ENCODE assay signal across 23 mouse cellular contexts in genomic region chr6:49224923-49225727, GRCm38 (mm10). TPM values are rescaled to one million over a fixed set of nuclear protein-coding genes. Genes with fewer than 3 reads are reported as not detected.
DNase-seq lines count a peak whose midpoint lies in the region; ATAC-seq and TF ChIP-seq lines count a peak whose summit lies in the region.
"Had no signal": no experiment of that assay in that cellular context is flagged by ENCODE, and none has a peak within 500 bp of the region (broad histone marks: within the 10 kb centered on the region; RNA-seq: fewer than 3 reads in every experiment).

No protein-coding gene starts in this region.

- no peaks in the 10 kb centered on the region for H3K9me3 ChIP-seq in embryonic facial prominence, embryonic 14.5 days (ENCODE audit: control insufficient read depth, low read length)
- no peaks in the 10 kb centered on the region for H3K9me3 ChIP-seq in embryonic facial prominence, embryonic 10.5 days
- no peaks in the 10 kb centered on the region for H3K9me3 ChIP-seq in liver, embryonic 12.5 days (replicated peaks)
- no peaks in the 10 kb centered on the region for H3K9me3 ChIP-seq in liver, postnatal 0 days (ENCODE audit: low read length)
- no peaks in the 10 kb centered on the region for H3K9me3 ChIP-seq in liver, embryonic 16.5 days (replicated peaks; ENCODE audit: control insufficient read depth, low read length)
- no peaks in the 10 kb centered on the region for H3K9me3 ChIP-seq in forebrain, postnatal 0 days (ENCODE audit: low read length)
- H3K9me3 ChIP-seq: embryonic facial prominence, embryonic 15.5 days had no signal

- DNase-seq in embryonic facial prominence, embryonic 14.5 days (ENCODE audit: low spot score) = peak; percentile 31
- DNase-seq in embryonic facial prominence, embryonic 10.5 days (ENCODE audit: low spot score) = no peak
- DNase-seq in liver, postnatal 0 days = no peak
- no peak for DNase-seq in forebrain, postnatal 0 days
- DNase-seq: adrenal gland, postnatal 14 days; cerebellum, adult 2 months; cerebellum, postnatal 25 days; heart, postnatal 10 days; kidney, adult 2 months; kidney, postnatal 25 days; layer of hippocampus, postnatal 36 days; lung, postnatal 10 days; right cerebral cortex, postnatal 14 days; thymus, postnatal 25 days had no signal

- no peaks in the 10 kb centered on the region for H3K79me2 ChIP-seq in C2C12 (ENCODE audit: control insufficient read depth, insufficient read depth)

- H3K27ac ChIP-seq in embryonic facial prominence, embryonic 14.5 days (replicated peaks; ENCODE audit: low read depth, low read length) = no peak overlapping the region
- no peak overlapping the region for H3K27ac ChIP-seq in embryonic facial prominence, embryonic 10.5 days (replicated peaks)
- no peak overlapping the region; the same call in 1 of the 2 replicates for H3K27ac ChIP-seq in liver, embryonic 12.5 days
- H3K27ac ChIP-seq in liver, postnatal 0 days (ENCODE audit: low read depth) = no peak overlapping the region
- H3K27ac ChIP-seq in liver, embryonic 16.5 days (ENCODE audit: low read length) = no peak overlapping the region
- H3K27ac ChIP-seq in forebrain, postnatal 0 days (ENCODE audit: low read depth, low read length) = no peak overlapping the region
- H3K27ac ChIP-seq: embryonic facial prominence, embryonic 15.5 days; hindbrain, postnatal 0 days had no signal

- WGBS in embryonic facial prominence, embryonic 14.5 days = 61% methylated on average over 11 of the region's 11 CpGs
- 74% methylated on average over 11 of the region's 11 CpGs for WGBS in embryonic facial prominence, embryonic 10.5 days
- 68% methylated on average over 11 of the region's 11 CpGs for WGBS in liver, embryonic 12.5 days (ENCODE audit: insufficient replicate concordance)
- 59% methylated on average over 11 of the region's 11 CpGs for WGBS in liver, postnatal 0 days (ENCODE audit: insufficient replicate concordance)
- WGBS in liver, embryonic 16.5 days (ENCODE audit: insufficient replicate concordance) = 53% methylated on average over 11 of the region's 11 CpGs
- 66% methylated on average over 11 of the region's 11 CpGs for WGBS in forebrain, postnatal 0 days

- H3K27me3 ChIP-seq in embryonic facial prominence, embryonic 14.5 days (replicated peaks; ENCODE audit: control insufficient read depth, insufficient read depth, low read length) = no peaks in the 10 kb centered on the region
- no peaks in the 10 kb centered on the region for H3K27me3 ChIP-seq in embryonic facial prominence, embryonic 10.5 days (replicated peaks; ENCODE audit: low read depth, poor library complexity, severe bottlenecking)
- H3K27me3 ChIP-seq in liver, embryonic 12.5 days (replicated peaks) = no peaks in the 10 kb centered on the region
- no peaks in the 10 kb centered on the region for H3K27me3 ChIP-seq in liver, postnatal 0 days (ENCODE audit: insufficient read depth, low read length)
- H3K27me3 ChIP-seq in C2C12 (ENCODE audit: control insufficient read depth, insufficient read depth, insufficient read length) = peaks cover 31% of the 10 kb centered on the region
- no peaks in the 10 kb centered on the region for H3K27me3 ChIP-seq in liver, embryonic 16.5 days (ENCODE audit: control insufficient read depth, insufficient read depth, low read depth, low read length)
- peaks cover 8% of the 10 kb centered on the region; the same call in 1 of the 2 replicates for H3K27me3 ChIP-seq in forebrain, postnatal 0 days (ENCODE audit: insufficient read depth, low read length)
- H3K27me3 ChIP-seq: embryonic facial prominence, embryonic 15.5 days had no signal

- no peaks in the 10 kb centered on the region for H3K36me3 ChIP-seq in embryonic facial prominence, embryonic 14.5 days (ENCODE audit: control insufficient read depth, insufficient read depth, low read length)
- H3K36me3 ChIP-seq in embryonic facial prominence, embryonic 10.5 days (replicated peaks) = no peaks in the 10 kb centered on the region
- no peaks in the 10 kb centered on the region for H3K36me3 ChIP-seq in liver, embryonic 12.5 days
- no peaks in the 10 kb centered on the region for H3K36me3 ChIP-seq in liver, postnatal 0 days (replicated peaks; ENCODE audit: insufficient read depth, low read length)
- H3K36me3 ChIP-seq in C2C12 (ENCODE audit: control insufficient read depth, insufficient read depth) = no peaks in the 10 kb centered on the region
- H3K36me3 ChIP-seq in liver, embryonic 16.5 days (ENCODE audit: control insufficient read depth, insufficient read depth) = no peaks in the 10 kb centered on the region
- H3K36me3 ChIP-seq in forebrain, postnatal 0 days (ENCODE audit: insufficient read depth) = no peaks in the 10 kb centered on the region
- H3K36me3 ChIP-seq: embryonic facial prominence, embryonic 15.5 days had no signal

- no peak for TF ChIP-seq CTCF in liver, postnatal 0 days (IDR thresholded peaks at IDR 0.05; ENCODE audit: low read depth)
- TF ChIP-seq CTCF in C2C12 (IDR thresholded peaks at IDR 0.05; ENCODE audit: control insufficient read depth, insufficient read depth, insufficient read length) = no peak
- no peak for TF ChIP-seq CTCF in forebrain, postnatal 0 days (IDR thresholded peaks at IDR 0.05; ENCODE audit: low read depth)

- no peak overlapping the region for H3ac ChIP-seq in C2C12 (ENCODE audit: control insufficient read depth, insufficient read length, low read depth)

- H3K4me1 ChIP-seq in embryonic facial prominence, embryonic 14.5 days (ENCODE audit: control insufficient read depth, insufficient read depth, low read length) = 0 out of 2 replicates have a peak, but pooled peaks cover 2% of the 10 kb centered on the region
- peaks cover 20% of the 10 kb centered on the region for H3K4me1 ChIP-seq in embryonic facial prominence, embryonic 10.5 days
- H3K4me1 ChIP-seq in liver, embryonic 12.5 days = peaks cover 21% of the 10 kb centered on the region
- H3K4me1 ChIP-seq in liver, postnatal 0 days (ENCODE audit: insufficient read depth) = peaks cover 3% of the 10 kb centered on the region; the same call in 1 of the 2 replicates
- H3K4me1 ChIP-seq in liver, embryonic 16.5 days (ENCODE audit: control insufficient read depth, low read depth, low read length) = peaks cover 4% of the 10 kb centered on the region
- H3K4me1 ChIP-seq in forebrain, postnatal 0 days (ENCODE audit: insufficient read depth) = no peaks in the 10 kb centered on the region

- no peak for TF ChIP-seq EP300 in liver, postnatal 0 days (IDR thresholded peaks at IDR 0.05; ENCODE audit: low read depth)

- H3K4me2 ChIP-seq in embryonic facial prominence, embryonic 14.5 days (ENCODE audit: low read depth, low read length) = no peak overlapping the region
- H3K4me2 ChIP-seq in liver, embryonic 12.5 days = no peak overlapping the region
- no peak overlapping the region for H3K4me2 ChIP-seq in liver, postnatal 0 days (ENCODE audit: low read depth, low read length)
- no peak overlapping the region for H3K4me2 ChIP-seq in liver, embryonic 16.5 days (ENCODE audit: low read depth, low read length)
- H3K4me2 ChIP-seq in forebrain, postnatal 0 days (ENCODE audit: low read depth) = no peak overlapping the region
- H3K4me2 ChIP-seq: embryonic facial prominence, embryonic 15.5 days; heart, embryonic 11.5 days; midbrain, embryonic 11.5 days had no signal

- H3K9ac ChIP-seq in embryonic facial prominence, embryonic 14.5 days (ENCODE audit: low read depth, low read length) = no peak overlapping the region
- H3K9ac ChIP-seq in liver, embryonic 12.5 days = no peak overlapping the region
- H3K9ac ChIP-seq in liver, postnatal 0 days (replicated peaks) = no peak overlapping the region
- no peak overlapping the region for H3K9ac ChIP-seq in liver, embryonic 16.5 days (ENCODE audit: low read depth, low read length)
- no peak overlapping the region for H3K9ac ChIP-seq in forebrain, postnatal 0 days
- H3K9ac ChIP-seq: embryonic facial prominence, embryonic 15.5 days had no signal

- peak; percentile 27; the same call in 1 of the 2 replicates for ATAC-seq in embryonic facial prominence, embryonic 14.5 days (ENCODE audit: low read depth)
- 0 out of 2 replicates have a peak, but pooled peaks have one; percentile 26 for ATAC-seq in liver, embryonic 12.5 days
- no peak for ATAC-seq in liver, postnatal 0 days
- peak; percentile 67 for ATAC-seq in liver, embryonic 16.5 days (ENCODE audit: low read depth)
- no peak for ATAC-seq in forebrain, postnatal 0 days
- ATAC-seq: forebrain, embryonic 14.5 days; hindbrain, postnatal 0 days had no signal

- no peaks in the 10 kb centered on the region for H3K79me3 ChIP-seq in C2C12 (ENCODE audit: low read depth)

- H3K4me3 ChIP-seq in embryonic facial prominence, embryonic 14.5 days (ENCODE audit: low read depth, low read length) = no peak overlapping the region
- H3K4me3 ChIP-seq in embryonic facial prominence, embryonic 10.5 days = no peak overlapping the region; the same call in 1 of the 2 replicates
- H3K4me3 ChIP-seq in liver, embryonic 12.5 days = no peak overlapping the region
- no peak overlapping the region for H3K4me3 ChIP-seq in liver, postnatal 0 days (ENCODE audit: low read depth, low read length)
- H3K4me3 ChIP-seq in C2C12 (ENCODE audit: insufficient read depth, poor library complexity, severe bottlenecking) = no peak overlapping the region
- no peak overlapping the region for H3K4me3 ChIP-seq in liver, embryonic 16.5 days (ENCODE audit: low read depth, low read length)
- no peak overlapping the region for H3K4me3 ChIP-seq in forebrain, postnatal 0 days (ENCODE audit: low read depth, low read length)
- H3K4me3 ChIP-seq: embryonic facial prominence, embryonic 15.5 days had no signal

RNA-seq across cellular contexts. Expression of gene Igf2bp3, which starts 10.4 kb away (rescaled TPM):
- polyA plus RNA-seq in embryonic facial prominence, embryonic 14.5 days (2014; fragmentation: Nextera tagmentation; extraction: Ambion mirVana) = 49.4 and 61.6 TPM in 2 replicates
- polyA plus RNA-seq in embryonic facial prominence, embryonic 10.5 days (2016; fragmentation: Nextera tagmentation; extraction: Ambion mirVana) = 159 TPM in 2 replicates
- polyA plus RNA-seq in liver, embryonic 12.5 days (2016; fragmentation: Nextera tagmentation; extraction: Ambion mirVana) = 32.0 and 33.7 TPM in 2 replicates
- polyA plus RNA-seq in liver, postnatal 0 days (2015; fragmentation: Nextera tagmentation; extraction: Ambion mirVana) = 29.7 and 31.3 TPM in 2 replicates
- polyA plus RNA-seq in C2C12 (2012; fragmentation: generic; extraction: Trizol) = 0.30 TPM
- 16.4 and 17.9 TPM in 2 replicates for polyA plus RNA-seq in liver, embryonic 16.5 days (2015; fragmentation: Nextera tagmentation; extraction: Ambion mirVana)
- 9.1 and 12.8 TPM in 2 replicates for total RNA-seq in forebrain, postnatal 0 days (2014; rRNA removed)
- polyA plus RNA-seq in forebrain, postnatal 0 days (2015; fragmentation: Nextera tagmentation; extraction: Ambion mirVana) = 12.3 and 13.5 TPM in 2 replicates
- total RNA-seq: layer of hippocampus, adult 8-10 months; layer of hippocampus, postnatal 36 days had no signal

RNA-seq across cellular contexts. Expression of gene Tra2a, which starts 38.7 kb away (rescaled TPM):
- 39.6 and 40.6 TPM in 2 replicates for polyA plus RNA-seq in embryonic facial prominence, embryonic 14.5 days (2014; fragmentation: Nextera tagmentation; extraction: Ambion mirVana)
- polyA plus RNA-seq in embryonic facial prominence, embryonic 10.5 days (2016; fragmentation: Nextera tagmentation; extraction: Ambion mirVana) = 123 and 132 TPM in 2 replicates
- 57.7 and 63.0 TPM in 2 replicates for polyA plus RNA-seq in liver, embryonic 12.5 days (2016; fragmentation: Nextera tagmentation; extraction: Ambion mirVana)
- polyA plus RNA-seq in liver, postnatal 0 days (2015; fragmentation: Nextera tagmentation; extraction: Ambion mirVana) = 23.4 and 26.3 TPM in 2 replicates
- polyA plus RNA-seq in C2C12 (2012; fragmentation: generic; extraction: Trizol) = 48.5 TPM
- polyA plus RNA-seq in liver, embryonic 16.5 days (2015; fragmentation: Nextera tagmentation; extraction: Ambion mirVana) = 38.0 and 42.4 TPM in 2 replicates
- total RNA-seq in forebrain, postnatal 0 days (2014; rRNA removed) = 75.7 and 81.7 TPM in 2 replicates
- 43.5 and 45.9 TPM in 2 replicates for polyA plus RNA-seq in forebrain, postnatal 0 days (2015; fragmentation: Nextera tagmentation; extraction: Ambion mirVana)

Comparison
In these comparisons a context has a peak if more than half of its experiments do, and no peak if none do; other contexts are left out.
1. ATAC-seq: peak in embryonic facial prominence, embryonic 14.5 days (single experiment), liver, embryonic 12.5 days (single experiment) and liver, embryonic 16.5 days (single experiment); none in liver, postnatal 0 days (single experiment) and forebrain, postnatal 0 days (single experiment).
2. RNA of gene Igf2bp3, which starts 10.4 kb away (polyA plus RNA-seq): 159 TPM in embryonic facial prominence, embryonic 10.5 days, 49.4 to 61.6 TPM in embryonic facial prominence, embryonic 14.5 days, 32.0 to 33.7 TPM in liver, embryonic 12.5 days, 29.7 to 31.3 TPM in liver, postnatal 0 days, 16.4 to 17.9 TPM in liver, embryonic 16.5 days and 12.3 to 13.5 TPM in forebrain, postnatal 0 days; 0.30 TPM in C2C12 (single experiment); every median in the first group is over 10 times any median in the second.